Mouse (Mus musculus) heart, embryonic 16.5 days (tissue): ENCODE measurements around the gene Elof1. TPM values are rescaled to one million over a fixed set of nuclear protein-coding genes. Genes with fewer than 3 reads are reported as not detected.

ENCODE experiments used
- ATAC-seq: fragments of 200-750 bp; cut with Nextera tagmentation; replicated peaks from 2 replicates; pipeline ENCODE4 v1.8.0; 2017; ENCODE audit warnings: moderate number of reproducible peaks; ENCODE audit not compliant: insufficient read depth, low FRiP score; ENCODE audit errors: extremely low read depth
- H3K27ac ChIP-seq: fragments of 300-500 bp; sonication (generic); 2 replicates; pipeline ENCODE4 v1.5.1; 2014; ENCODE audit warnings: mild to moderate bottlenecking, low read length, control low read depth, moderate library complexity
- H3K27me3 ChIP-seq: fragments of 300-500 bp; sonication (generic); 2 replicates; pipeline ENCODE4 v1.6.1; 2014; ENCODE audit warnings: low read length, mixed read lengths; ENCODE audit not compliant: control insufficient read depth, insufficient read depth
- H3K36me3 ChIP-seq: fragments of 300-500 bp; sonication (generic); 2 replicates; pipeline ENCODE4 v1.6.1; 2014; ENCODE audit not compliant: control insufficient read depth, insufficient read depth
- H3K4me1 ChIP-seq: fragments of 300-500 bp; sonication (generic); 2 replicates; pipeline ENCODE4 v1.6.1; 2014; ENCODE audit warnings: low read length, mixed read lengths; ENCODE audit not compliant: control insufficient read depth, insufficient read depth
- H3K4me2 ChIP-seq: fragments of 300-500 bp; sonication (generic); 2 replicates; pipeline ENCODE4 v1.6.1; 2014; ENCODE audit warnings: low read depth, mild to moderate bottlenecking, control low read depth, low read length
- H3K4me3 ChIP-seq: fragments of 300-500 bp; sonication (generic); 2 replicates; pipeline ENCODE4 v1.5.1; 2014; ENCODE audit warnings: mild to moderate bottlenecking, control low read depth, low read length
- H3K9ac ChIP-seq: fragments of 300-500 bp; sonication (generic); 2 replicates; pipeline ENCODE4 v1.6.1; 2014; ENCODE audit warnings: low read length, control low read depth
- H3K9me3 ChIP-seq: fragments of 300-500 bp; sonication (generic); replicated peaks from 2 replicates; pipeline ENCODE4 v1.6.1; 2016; ENCODE audit warnings: low read length; ENCODE audit not compliant: control insufficient read depth
- WGBS: fragments of 180-500 bp; shearing (Covaris S2); extraction: QIAGEN DNeasy Blood & Tissue Kit; methylation state at CpG from one replicate; pipeline ENCODE4 v1.1.7; 2014; 5-methylcytosine and 5-hydroxymethylcytosine counted together
- polyA plus RNA-seq: library from polyadenylated mRNA; unstranded; fragments of >200 nt; fragmentation: Nextera tagmentation; extraction: Ambion mirVana; gene quantifications from 2 replicates; pipeline ENCODE4 v1.2.1, GENCODE M21; 2015

Gene Elof1
- polyA plus RNA-seq, 1 experiment from 2014 or later: 111 TPM

DNA sequence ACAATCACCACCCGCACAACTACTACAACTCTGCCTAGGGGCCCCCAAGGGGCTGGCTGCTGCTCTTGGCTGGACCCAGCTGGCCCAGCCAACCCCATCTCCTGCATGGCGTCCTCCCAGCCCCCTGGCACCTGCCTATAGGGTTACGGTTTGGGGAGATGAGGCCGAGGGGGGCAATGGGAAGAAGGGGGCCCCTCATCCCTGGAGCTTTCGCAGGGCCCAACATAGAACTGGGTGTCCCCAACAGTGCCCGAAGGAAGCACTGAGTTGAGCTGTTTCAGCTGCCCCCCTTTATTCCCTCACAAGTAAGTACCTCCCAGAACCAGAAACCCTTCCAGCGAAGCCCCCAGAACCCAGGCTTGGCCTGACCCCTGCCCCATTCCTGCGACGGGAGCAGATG lies 8.8 kb downstream of the Elof1 start:
- no peak overlapping the region for H3K27ac ChIP-seq
- H3K4me2 ChIP-seq: no peak overlapping the region
- H3K36me3 ChIP-seq: peaks cover 35% of the 10 kb centered on the region
- 88% methylated on average over 9 of the region's 9 CpGs for WGBS
- H3K4me1 ChIP-seq: no peaks in the 10 kb centered on the region
- no peak overlapping the region for H3K4me3 ChIP-seq
- H3K9ac ChIP-seq: no peak overlapping the region
- no peaks in the 10 kb centered on the region for H3K27me3 ChIP-seq
- no peaks in the 10 kb centered on the region for H3K9me3 ChIP-seq
- no peak for ATAC-seq

DNA sequence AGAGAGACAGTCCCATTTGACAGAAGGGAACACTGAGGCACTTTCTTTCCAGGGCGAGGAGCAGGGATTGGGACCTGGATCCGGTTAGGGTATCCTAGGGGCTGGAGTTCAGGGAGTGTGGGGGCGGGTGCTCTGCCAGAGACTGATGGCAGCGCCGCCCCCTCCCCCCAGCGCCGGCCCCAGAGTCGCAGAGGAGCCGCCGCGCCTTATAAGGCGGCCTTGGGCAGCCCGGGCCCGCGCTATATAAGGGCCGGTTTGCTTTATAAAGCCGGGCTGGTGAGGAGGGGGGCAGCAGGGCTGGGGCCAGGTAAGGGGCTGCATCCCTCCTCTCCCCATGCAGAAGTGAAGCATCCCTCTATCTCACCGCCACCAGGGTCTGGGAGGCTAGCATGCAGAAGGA lies 17.1 kb downstream of the Elof1 start:
- WGBS: 2% methylated on average over 18 of the region's 18 CpGs
- Histone ChIP-seq H3K4me3 (peak overlapping the region; percentile 37), H3K9me3 (no peaks in the 10 kb centered on the region), H3K4me1 (peaks cover 12% of the 10 kb centered on the region), H3K9ac (peak overlapping the region; percentile 55), H3K27ac (peak overlapping the region; percentile 53), H3K27me3 (no peaks in the 10 kb centered on the region; the same call in 1 of the 2 replicates), H3K36me3 (no peaks in the 10 kb centered on the region), H3K4me2 (peak overlapping the region; percentile 56)
- ATAC-seq: peak; percentile 55; the same call in 1 of the 2 replicates

DNA sequence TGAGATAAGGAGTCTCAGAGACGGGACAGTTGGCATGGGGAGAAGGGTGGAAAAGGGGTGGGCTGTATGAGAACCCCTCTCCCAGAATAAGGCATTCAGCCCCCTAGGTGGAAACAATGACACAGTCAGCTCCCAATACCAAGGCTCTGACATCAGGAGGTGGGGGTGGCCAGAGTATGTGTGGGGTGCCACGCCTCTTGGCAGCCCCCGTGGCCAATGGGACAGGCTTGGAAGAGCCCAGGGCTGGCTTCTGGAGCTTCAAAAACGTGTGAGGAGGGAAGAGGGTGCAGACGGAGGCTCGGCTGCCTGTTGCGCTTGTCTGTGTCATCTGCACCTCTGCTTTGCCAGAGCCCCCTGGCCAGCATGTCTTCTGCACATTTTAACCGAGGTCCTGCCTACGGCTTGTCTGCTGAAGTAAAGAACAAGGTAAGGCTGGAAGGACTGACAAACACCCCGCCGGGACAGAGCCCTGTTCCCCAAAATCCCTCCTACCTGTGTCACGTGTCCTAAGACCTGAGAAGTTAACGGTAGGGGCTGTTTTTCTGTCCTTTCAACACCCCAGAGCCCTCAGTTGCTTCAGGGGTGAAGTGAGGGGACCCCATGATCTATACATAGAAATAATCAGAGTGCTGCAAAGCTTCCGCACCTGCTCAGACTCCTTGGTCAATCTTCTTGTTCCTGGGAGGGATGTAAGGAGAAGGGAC lies 17.8 kb downstream of the Elof1 start, which contains the start of gene Cnn1:
Gene Cnn1, plus strand, starts transcription at position 224 of the 704 bp plus-strand sequence.
- Histone ChIP-seq H3K27ac (peak within 1 kb of the TSS; percentile 53), H3K9me3 (no peaks in the 10 kb centered on the region), H3K4me1 (peaks cover 12% of the 10 kb centered on the region), H3K9ac (peak within 1 kb of the TSS; percentile 55), H3K27me3 (no peaks in the 10 kb centered on the region; the same call in 1 of the 2 replicates), H3K4me3 (peak within 1 kb of the TSS; percentile 37), H3K4me2 (peak within 1 kb of the TSS; percentile 56), H3K36me3 (no peaks in the 10 kb centered on the region)
- 3% methylated on average over 14 of the region's 14 CpGs for WGBS
- ATAC-seq: peak; percentile 45; the same call in 1 of the 2 replicates

DNA sequence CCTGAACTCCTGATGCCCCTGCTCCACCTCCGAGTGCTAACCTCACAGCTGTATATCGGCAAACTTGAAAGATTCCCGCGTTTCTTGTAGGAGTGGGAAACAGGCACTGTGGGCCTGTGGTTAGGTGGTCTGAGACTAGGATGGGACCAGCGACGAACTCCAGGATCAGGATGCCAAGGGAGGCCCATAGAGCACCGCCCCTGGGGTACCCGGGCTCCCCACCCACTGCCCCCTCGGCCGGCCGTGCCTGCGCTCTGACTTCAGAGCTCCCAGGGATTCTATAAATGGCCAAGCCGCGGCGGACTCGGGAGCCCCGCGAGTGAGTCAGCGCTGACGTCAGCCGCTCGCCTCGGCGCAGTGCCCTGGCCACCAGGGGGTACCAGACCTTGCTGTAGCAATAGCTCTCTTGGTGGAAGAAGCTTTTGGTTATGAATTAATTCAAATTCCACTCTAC lies 21.1 kb downstream of the Elof1 start:
- no peaks in the 10 kb centered on the region for H3K9me3 ChIP-seq
- H3K27me3 ChIP-seq: no peaks in the 10 kb centered on the region; the same call in 1 of the 2 replicates
- 1% methylated on average over 24 of the region's 24 CpGs for WGBS
- H3K4me2 ChIP-seq: peak overlapping the region; percentile 81
- H3K9ac ChIP-seq: peak overlapping the region; percentile 77
- H3K36me3 ChIP-seq: no peaks in the 10 kb centered on the region
- peak; percentile 78 for ATAC-seq
- peak overlapping the region; percentile 54 for H3K4me3 ChIP-seq
- peak overlapping the region; percentile 37 for H3K27ac ChIP-seq
- H3K4me1 ChIP-seq: peaks cover 12% of the 10 kb centered on the region

DNA sequence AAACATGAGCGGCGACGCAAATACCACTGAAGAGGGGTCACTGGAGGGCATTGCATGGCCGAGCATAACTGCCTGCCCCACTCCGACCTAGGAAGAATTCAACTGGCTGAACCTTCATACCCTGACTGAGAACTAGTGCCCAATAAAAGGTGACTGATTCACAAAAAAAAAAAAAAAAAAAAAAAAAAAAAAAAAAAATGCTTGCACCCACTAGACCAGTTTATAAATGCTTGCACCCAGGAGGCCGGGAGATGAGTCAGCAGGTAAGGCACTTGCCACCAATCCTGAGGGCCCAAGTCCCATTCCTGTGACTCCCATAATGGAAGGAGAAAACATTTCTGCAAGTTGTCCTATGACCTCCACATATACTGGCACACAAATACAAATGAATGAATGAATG lies 24.2 kb downstream of the Elof1 start:
- no peak overlapping the region for H3K9ac ChIP-seq
- 0 out of 2 replicates have a peak, but pooled peaks cover 4% of the 10 kb centered on the region for H3K4me1 ChIP-seq
- no peak overlapping the region for H3K27ac ChIP-seq
- no peak overlapping the region for H3K4me2 ChIP-seq
- H3K27me3 ChIP-seq: no peaks in the 10 kb centered on the region
- no peaks in the 10 kb centered on the region for H3K9me3 ChIP-seq
- ATAC-seq: no peak
- no peaks in the 10 kb centered on the region for H3K36me3 ChIP-seq
- H3K4me3 ChIP-seq: no peak overlapping the region
- 82% methylated on average over 6 of the region's 6 CpGs for WGBS

DNA sequence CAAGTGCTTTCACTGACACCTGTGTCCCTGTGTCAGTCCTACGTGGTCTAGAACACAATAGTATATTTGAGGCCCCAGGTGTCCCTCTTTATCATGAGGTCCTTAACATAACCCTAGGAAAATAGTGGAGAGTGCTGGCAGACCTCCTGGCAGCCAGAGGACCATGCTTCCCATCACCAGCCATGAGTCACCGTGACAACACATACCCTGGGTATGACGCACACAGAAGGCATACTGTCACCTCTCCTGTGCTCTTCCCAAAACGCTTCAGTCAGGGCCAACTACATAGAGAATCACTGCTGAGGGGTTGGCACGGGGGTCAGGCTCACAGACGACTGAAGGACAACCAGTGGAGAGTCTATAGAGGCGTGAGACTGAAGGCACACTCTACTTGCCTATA lies 27.0 kb downstream of the Elof1 start:
- H3K4me1 ChIP-seq: peaks cover 5% of the 10 kb centered on the region; the same call in 1 of the 2 replicates
- no peak for ATAC-seq
- no peak overlapping the region for H3K9ac ChIP-seq
- H3K4me3 ChIP-seq: no peak overlapping the region
- no peak overlapping the region for H3K4me2 ChIP-seq
- no peaks in the 10 kb centered on the region for H3K36me3 ChIP-seq
- no peaks in the 10 kb centered on the region for H3K9me3 ChIP-seq
- H3K27ac ChIP-seq: no peak overlapping the region
- no peaks in the 10 kb centered on the region for H3K27me3 ChIP-seq
- WGBS: 69% methylated on average over 7 of the region's 7 CpGs

DNA sequence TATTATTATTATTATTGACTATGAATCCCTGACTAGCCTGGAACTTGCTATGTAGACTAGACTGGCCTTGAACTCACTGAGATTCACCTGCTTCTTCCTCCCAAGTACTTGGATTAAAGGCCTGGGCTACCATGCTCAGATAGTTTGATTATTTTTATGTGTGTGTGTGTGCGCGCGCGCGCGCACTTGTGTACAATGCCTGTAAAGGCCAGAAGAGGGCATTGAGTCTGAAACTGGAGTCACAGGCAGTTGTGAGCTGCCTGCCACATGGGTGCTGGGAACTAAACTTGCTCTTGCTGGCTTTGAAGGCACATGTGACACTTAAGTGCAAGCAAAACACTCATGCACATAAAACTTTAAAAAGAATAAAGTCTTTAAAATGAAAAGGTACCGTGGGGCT lies 27.7 kb downstream of the Elof1 start:
- no peak for ATAC-seq
- peaks cover 7% of the 10 kb centered on the region for H3K4me1 ChIP-seq
- no peaks in the 10 kb centered on the region for H3K9me3 ChIP-seq
- H3K27me3 ChIP-seq: no peaks in the 10 kb centered on the region
- 97% methylated on average over 7 of the region's 7 CpGs for whole genome bisulfite sequencing
- H3K27ac ChIP-seq: no peak overlapping the region
- H3K4me2 ChIP-seq: no peak overlapping the region
- H3K4me3 ChIP-seq: no peak overlapping the region
- H3K9ac ChIP-seq: no peak overlapping the region
- no peaks in the 10 kb centered on the region for H3K36me3 ChIP-seq

DNA sequence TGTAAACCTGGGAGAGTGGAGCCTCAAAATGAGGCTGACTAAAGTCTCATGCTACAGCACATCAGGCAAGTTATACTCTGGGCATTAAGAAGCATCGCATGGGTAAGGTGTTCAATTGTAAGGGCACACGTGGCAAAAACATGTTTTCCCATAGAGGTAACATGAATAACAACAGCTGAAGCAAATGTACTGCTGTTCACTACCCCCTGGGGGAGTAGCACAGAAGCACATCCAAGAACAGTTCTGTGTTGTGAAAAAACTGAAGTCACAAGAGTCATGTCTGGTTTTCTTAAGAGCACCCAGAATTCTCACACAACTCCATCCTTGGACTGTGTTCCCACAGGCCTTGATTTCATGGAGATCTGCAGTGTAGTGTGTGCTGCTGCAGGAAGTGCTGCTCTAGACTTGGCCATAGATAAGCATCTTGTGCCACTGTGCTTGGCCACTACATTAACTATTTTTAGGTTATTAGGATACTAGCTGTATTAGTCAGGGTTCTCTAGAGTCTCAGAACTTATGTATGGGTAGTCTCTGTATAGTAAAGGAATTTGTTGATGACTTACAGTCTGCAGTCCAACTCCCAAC lies 29.8 kb downstream of the Elof1 start:
- peaks cover 7% of the 10 kb centered on the region for H3K4me1 ChIP-seq
- no peaks in the 10 kb centered on the region for H3K36me3 ChIP-seq
- H3K27me3 ChIP-seq: no peaks in the 10 kb centered on the region
- H3K27ac ChIP-seq: no peak overlapping the region
- no peak overlapping the region for H3K9ac ChIP-seq
- WGBS: 78% methylated on average over 2 of the region's 2 CpGs
- no peak for ATAC-seq
- H3K4me3 ChIP-seq: no peak overlapping the region
- no peak overlapping the region for H3K4me2 ChIP-seq
- no peaks in the 10 kb centered on the region for H3K9me3 ChIP-seq

DNA sequence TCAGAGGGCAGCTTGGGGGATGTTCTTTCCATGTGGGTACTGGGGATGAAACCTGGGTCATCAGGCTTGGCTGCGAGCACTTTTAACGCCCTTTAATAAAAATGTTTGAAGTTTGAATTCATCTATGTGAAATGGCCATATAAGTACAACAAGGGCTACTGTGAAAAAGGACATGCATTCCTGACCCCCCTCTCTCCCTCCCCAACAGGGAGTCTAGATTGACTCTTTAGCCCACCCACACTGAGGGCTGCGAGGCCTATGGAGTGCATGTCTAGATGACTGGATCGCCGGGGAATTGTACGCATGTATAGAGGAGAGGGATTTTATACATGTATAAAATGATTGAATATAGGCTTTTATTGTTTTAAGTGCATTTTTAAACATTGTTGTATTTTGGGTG lies 31.0 kb downstream of the Elof1 start:
- Histone ChIP-seq H3K4me3 (peak overlapping the region; percentile 85), H3K9me3 (no peaks in the 10 kb centered on the region), H3K4me1 (peaks cover 7% of the 10 kb centered on the region), H3K27ac (peak overlapping the region; percentile 83), H3K9ac (peak overlapping the region; percentile 86), H3K36me3 (no peaks in the 10 kb centered on the region), H3K27me3 (no peaks in the 10 kb centered on the region), H3K4me2 (peak overlapping the region; percentile 78)
- ATAC-seq: no peak
- WGBS: 73% methylated on average over 6 of the region's 6 CpGs
